Mouse (Mus musculus): ENCODE data around the gene Bsg. TPM values are rescaled to one million over a fixed set of nuclear protein-coding genes. Genes with fewer than 3 reads are reported as not detected.
A peak's percentile ranks its signal among the peaks of the same experiment; 100 is the strongest.

Gene Bsg
- polyA plus RNA-seq, 1 experiment from 2014 or later = 847 TPM

- peak overlapping the region; percentile 83; the same call in 1 of the 2 replicates for H3K9ac ChIP-seq (ENCODE audit: low read depth, low read length)
- WGBS = 23% methylated on average over 11 of the region's 11 CpGs
Observed at GRCm38 (mm10) chr10:79680606-79681495, 23.4 kb upstream of the Bsg start.

GRCm38 (mm10) chr10:79681591-79682245 is 22.6 kb upstream of the Bsg start, which contains the start of gene Cdc34:
TSS of gene Cdc34 (plus strand) at chr10:79682195.
- Histone ChIP-seq H3K9me3 (ENCODE audit: control insufficient read depth, low read length) (no peaks in the 10 kb centered on the region), H3K4me2 (replicated peaks; ENCODE audit: low read depth, low read length) (peak within 1 kb of the TSS; percentile 78), H3K27me3 (ENCODE audit: control insufficient read depth, insufficient read depth, low read length) (no peaks in the 10 kb centered on the region), H3K4me3 (ENCODE audit: low read length) (peak within 1 kb of the TSS; percentile 86), H3K9ac (ENCODE audit: low read depth, low read length) (peak within 1 kb of the TSS; percentile 83), H3K4me1 (ENCODE audit: control insufficient read depth, insufficient read depth, low read length) (peaks cover 24% of the 10 kb centered on the region), H3K36me3 (ENCODE audit: control insufficient read depth, insufficient read depth, low read length) (peaks cover 29% of the 10 kb centered on the region), H3K27ac (ENCODE audit: low read depth, low read length) (peak within 1 kb of the TSS; percentile 76)
- ATAC-seq (ENCODE audit: low FRiP score, low TSS enrichment) = peak; percentile 94
- WGBS = under 1% methylated on average over 83 of the region's 84 CpGs

More at GRCm38 (mm10) chr10:79680606-79681495, 23.4 kb upstream of the Bsg start:
- peak overlapping the region; percentile 64 for H3K4me2 ChIP-seq (replicated peaks; ENCODE audit: low read depth, low read length)
- peaks cover 23% of the 10 kb centered on the region for H3K36me3 ChIP-seq (ENCODE audit: control insufficient read depth, insufficient read depth, low read length)
- ATAC-seq (ENCODE audit: low FRiP score, low TSS enrichment) = peak; percentile 36
- H3K9me3 ChIP-seq (ENCODE audit: control insufficient read depth, low read length) = no peaks in the 10 kb centered on the region
- peak overlapping the region; percentile 57 for H3K27ac ChIP-seq (ENCODE audit: low read depth, low read length)
- H3K4me1 ChIP-seq (ENCODE audit: control insufficient read depth, insufficient read depth, low read length) = peaks cover 24% of the 10 kb centered on the region
- H3K4me3 ChIP-seq (ENCODE audit: low read length) = peak overlapping the region; percentile 86
- no peaks in the 10 kb centered on the region for H3K27me3 ChIP-seq (ENCODE audit: control insufficient read depth, insufficient read depth, low read length)

- Histone ChIP-seq H3K9ac (ENCODE audit: low read depth, low read length) (peak overlapping the region; percentile 83), H3K4me1 (ENCODE audit: control insufficient read depth, insufficient read depth, low read length) (peaks cover 24% of the 10 kb centered on the region), H3K36me3 (ENCODE audit: control insufficient read depth, insufficient read depth, low read length) (peaks cover 37% of the 10 kb centered on the region), H3K9me3 (ENCODE audit: control insufficient read depth, low read length) (no peaks in the 10 kb centered on the region), H3K27me3 (ENCODE audit: control insufficient read depth, insufficient read depth, low read length) (no peaks in the 10 kb centered on the region), H3K4me2 (replicated peaks; ENCODE audit: low read depth, low read length) (peak overlapping the region; percentile 78), H3K27ac (ENCODE audit: low read depth, low read length) (peak overlapping the region; percentile 76), H3K4me3 (ENCODE audit: low read length) (peak overlapping the region; percentile 86)
- ATAC-seq (ENCODE audit: low FRiP score, low TSS enrichment) = peak; percentile 4; the same call in 1 of the 2 replicates
- 0% methylated on average over 9 of the region's 10 CpGs for WGBS
Observed at GRCm38 (mm10) chr10:79682551-79682915, 21.8 kb upstream of the Bsg start.

- H3K27ac ChIP-seq (ENCODE audit: low read depth, low read length) = peak overlapping the region; percentile 76
- H3K4me2 ChIP-seq (replicated peaks; ENCODE audit: low read depth, low read length) = peak overlapping the region; percentile 78
- H3K9ac ChIP-seq (ENCODE audit: low read depth, low read length) = peak overlapping the region; percentile 83
- 5% methylated on average over 10 of the region's 10 CpGs for WGBS
- peaks cover 42% of the 10 kb centered on the region for H3K36me3 ChIP-seq (ENCODE audit: control insufficient read depth, insufficient read depth, low read length)
- no peak for ATAC-seq (ENCODE audit: low FRiP score, low TSS enrichment)
- H3K4me3 ChIP-seq (ENCODE audit: low read length) = peak overlapping the region; percentile 86
- H3K9me3 ChIP-seq (ENCODE audit: control insufficient read depth, low read length) = no peaks in the 10 kb centered on the region
- peaks cover 24% of the 10 kb centered on the region for H3K4me1 ChIP-seq (ENCODE audit: control insufficient read depth, insufficient read depth, low read length)
- H3K27me3 ChIP-seq (ENCODE audit: control insufficient read depth, insufficient read depth, low read length) = no peaks in the 10 kb centered on the region
Observed at GRCm38 (mm10) chr10:79682916-79683582, 21.2 kb upstream of the Bsg start.

- peaks cover 51% of the 10 kb centered on the region for H3K36me3 ChIP-seq (ENCODE audit: control insufficient read depth, insufficient read depth, low read length)
- H3K27me3 ChIP-seq (ENCODE audit: control insufficient read depth, insufficient read depth, low read length) = no peaks in the 10 kb centered on the region
- peaks cover 24% of the 10 kb centered on the region for H3K4me1 ChIP-seq (ENCODE audit: control insufficient read depth, insufficient read depth, low read length)
- no peaks in the 10 kb centered on the region for H3K9me3 ChIP-seq (ENCODE audit: control insufficient read depth, low read length)
- peak overlapping the region; percentile 78 for H3K4me2 ChIP-seq (replicated peaks; ENCODE audit: low read depth, low read length)
- WGBS = 84% methylated on average over 6 of the region's 6 CpGs
- peak overlapping the region; percentile 86 for H3K4me3 ChIP-seq (ENCODE audit: low read length)
- no peak overlapping the region for H3K27ac ChIP-seq (ENCODE audit: low read depth, low read length)
- no peak for ATAC-seq (ENCODE audit: low FRiP score, low TSS enrichment)
- peak overlapping the region; percentile 83; the same call in 1 of the 2 replicates for H3K9ac ChIP-seq (ENCODE audit: low read depth, low read length)
Observed at GRCm38 (mm10) chr10:79683726-79684640, 20.3 kb upstream of the Bsg start.

GRCm38 (mm10) chr10:79684770-79685600 is 19.3 kb upstream of the Bsg start:
- no peak overlapping the region; the same call in 1 of the 2 replicates for H3K9ac ChIP-seq (ENCODE audit: low read depth, low read length)

GRCm38 (mm10) chr10:79686219-79686618 is 18.1 kb upstream of the Bsg start:
- Histone ChIP-seq H3K4me3 (ENCODE audit: low read length) (no peak overlapping the region), H3K27ac (ENCODE audit: low read depth, low read length) (no peak overlapping the region), H3K4me1 (ENCODE audit: control insufficient read depth, insufficient read depth, low read length) (peaks cover 17% of the 10 kb centered on the region), H3K4me2 (replicated peaks; ENCODE audit: low read depth, low read length) (no peak overlapping the region), H3K9me3 (ENCODE audit: control insufficient read depth, low read length) (no peaks in the 10 kb centered on the region), H3K36me3 (ENCODE audit: control insufficient read depth, insufficient read depth, low read length) (peaks cover 55% of the 10 kb centered on the region), H3K27me3 (ENCODE audit: control insufficient read depth, insufficient read depth, low read length) (no peaks in the 10 kb centered on the region), H3K9ac (ENCODE audit: low read depth, low read length) (no peak overlapping the region)
- no peak for ATAC-seq (ENCODE audit: low FRiP score, low TSS enrichment)
- 87% methylated on average over 2 of the region's 2 CpGs for WGBS

More at GRCm38 (mm10) chr10:79684770-79685600, 19.3 kb upstream of the Bsg start:
- WGBS = 95% methylated on average over 25 of the region's 25 CpGs
- Histone ChIP-seq H3K4me3 (ENCODE audit: low read length) (no peak overlapping the region), H3K4me1 (ENCODE audit: control insufficient read depth, insufficient read depth, low read length) (peaks cover 24% of the 10 kb centered on the region), H3K9me3 (ENCODE audit: control insufficient read depth, low read length) (no peaks in the 10 kb centered on the region), H3K4me2 (replicated peaks; ENCODE audit: low read depth, low read length) (no peak overlapping the region), H3K36me3 (ENCODE audit: control insufficient read depth, insufficient read depth, low read length) (peaks cover 55% of the 10 kb centered on the region), H3K27ac (ENCODE audit: low read depth, low read length) (no peak overlapping the region), H3K27me3 (ENCODE audit: control insufficient read depth, insufficient read depth, low read length) (no peaks in the 10 kb centered on the region)
- no peak for ATAC-seq (ENCODE audit: low FRiP score, low TSS enrichment)

Measured in kidney, embryonic 14.5 days (tissue).